Mouse (Mus musculus) liver, embryonic 11.5 days (tissue): ENCODE measurements at regions not wholly inside any gene's neighbourhood (a gene's known extent, or its start where the extent isn't known, plus 50 kb on each side); places are given as distances from the start of the nearest gene placed in this dataset.

Experiments
- ATAC-seq: fragments of 200-750 bp; cut with Nextera tagmentation; replicated peaks from 2 replicates; pipeline ENCODE4 v1.8.0; 2017; ENCODE audit warnings: moderate number of reproducible peaks, mild to moderate bottlenecking, moderate TSS enrichment, moderate library complexity; ENCODE audit not compliant: low FRiP score
- DNase-seq: peaks from one replicate; pipeline ENCODE4 v3.0.0-alpha.2; 2017; ENCODE audit warnings: low spot score
- H3K27ac ChIP-seq: fragments of 300-500 bp; sonication (generic); 2 replicates; pipeline ENCODE4 v1.5.1; 2014; ENCODE audit warnings: mild to moderate bottlenecking, low read depth, low read length, control low read depth
- H3K27me3 ChIP-seq: fragments of 300-500 bp; sonication (generic); replicated peaks from 2 replicates; pipeline ENCODE4 v1.6.1; 2014; ENCODE audit warnings: low read length, mixed read lengths; ENCODE audit not compliant: control insufficient read depth, insufficient read depth
- H3K36me3 ChIP-seq: fragments of 300-500 bp; sonication (generic); 2 replicates; pipeline ENCODE4 v1.6.1; 2014; ENCODE audit warnings: mild to moderate bottlenecking, low read length, moderate library complexity, mixed read lengths; ENCODE audit not compliant: control insufficient read depth, insufficient read depth
- H3K4me1 ChIP-seq: fragments of 300-500 bp; sonication (generic); replicated peaks from 2 replicates; pipeline ENCODE4 v1.6.1; 2014; ENCODE audit warnings: low read length, mixed read lengths; ENCODE audit not compliant: control insufficient read depth, insufficient read depth
- H3K4me2 ChIP-seq: fragments of 300-500 bp; sonication (generic); 2 replicates; pipeline ENCODE4 v1.6.1; 2014; ENCODE audit warnings: mild to moderate bottlenecking, control low read depth, moderate library complexity
- H3K4me3 ChIP-seq: fragments of 300-500 bp; sonication (generic); 2 replicates; pipeline ENCODE4 v1.5.1; 2014; ENCODE audit warnings: low read depth, low read length, control low read depth
- H3K9ac ChIP-seq: fragments of 300-500 bp; sonication (generic); 2 replicates; pipeline ENCODE4 v1.6.1; 2014; ENCODE audit warnings: low read depth, low read length, control low read depth
- H3K9me3 ChIP-seq: fragments of 300-500 bp; sonication (generic); 2 replicates; pipeline ENCODE4 v1.6.1; 2016; ENCODE audit warnings: low read length, inconsistent platforms, mixed read lengths; ENCODE audit not compliant: control insufficient read depth
- WGBS: fragments of 180-500 bp; shearing (Covaris S2); extraction: QIAGEN DNeasy Blood & Tissue Kit; methylation state at CpG from one replicate; pipeline ENCODE4 v1.1.7; 2014; 5-methylcytosine and 5-hydroxymethylcytosine counted together

GRCm38 (mm10) chr4:12785840-12786239 is 614.0 kb upstream of the Fam92a start:
- H3K9me3 ChIP-seq: no peaks in the 10 kb centered on the region
- no peak overlapping the region for H3K9ac ChIP-seq
- H3K4me1 ChIP-seq: no peaks in the 10 kb centered on the region
- ATAC-seq: no peak
- H3K27me3 ChIP-seq: no peaks in the 10 kb centered on the region
- DNase-seq: no peak
- no peak overlapping the region for H3K4me3 ChIP-seq
- H3K4me2 ChIP-seq: no peak overlapping the region
- H3K36me3 ChIP-seq: no peaks in the 10 kb centered on the region
- H3K27ac ChIP-seq: no peak overlapping the region
- WGBS: 46% methylated on average over 4 of the region's 4 CpGs

- Histone ChIP-seq H3K9ac (no peak overlapping the region), H3K4me3 (no peak overlapping the region), H3K9me3 (no peaks in the 10 kb centered on the region), H3K27me3 (no peaks in the 10 kb centered on the region), H3K27ac (no peak overlapping the region), H3K36me3 (no peaks in the 10 kb centered on the region), H3K4me2 (no peak overlapping the region), H3K4me1 (no peaks in the 10 kb centered on the region)
- WGBS: 86% methylated on average over 3 of the region's 3 CpGs
- no peak for DNase-seq
- ATAC-seq: no peak
Observed at GRCm38 (mm10) chr4:12784479-12784878, 612.7 kb upstream of the Fam92a start.

- H3K36me3 ChIP-seq: no peaks in the 10 kb centered on the region
- H3K9ac ChIP-seq: no peak overlapping the region
- H3K4me1 ChIP-seq: no peaks in the 10 kb centered on the region
- H3K4me2 ChIP-seq: no peak overlapping the region
- H3K27me3 ChIP-seq: no peaks in the 10 kb centered on the region
- ATAC-seq (no peak), DNase-seq (no peak)
- no peak overlapping the region for H3K27ac ChIP-seq
- no peak overlapping the region for H3K4me3 ChIP-seq
- H3K9me3 ChIP-seq: no peaks in the 10 kb centered on the region
- WGBS: 83% methylated on average over 11 of the region's 11 CpGs
Observed at GRCm38 (mm10) chr4:12784068-12784467, 612.3 kb upstream of the Fam92a start.

- WGBS: 51% methylated on average over 10 of the region's 10 CpGs
- Histone ChIP-seq H3K27me3 (no peaks in the 10 kb centered on the region), H3K9ac (no peak overlapping the region), H3K4me3 (no peak overlapping the region), H3K27ac (no peak overlapping the region), H3K36me3 (no peaks in the 10 kb centered on the region), H3K4me2 (no peak overlapping the region), H3K9me3 (no peaks in the 10 kb centered on the region), H3K4me1 (no peaks in the 10 kb centered on the region)
- no peak for DNase-seq
- ATAC-seq: no peak
Observed at GRCm38 (mm10) chr4:12781969-12782904, 610.4 kb upstream of the Fam92a start.

GRCm38 (mm10) chr4:12780254-12780653 is 608.4 kb upstream of the Fam92a start:
- H3K36me3 ChIP-seq: no peaks in the 10 kb centered on the region
- no peaks in the 10 kb centered on the region for H3K4me1 ChIP-seq
- ATAC-seq (no peak), DNase-seq (no peak)
- WGBS: 79% methylated on average over 2 of the region's 2 CpGs
- no peak overlapping the region for H3K4me2 ChIP-seq
- H3K9ac ChIP-seq: no peak overlapping the region
- H3K4me3 ChIP-seq: no peak overlapping the region
- no peaks in the 10 kb centered on the region for H3K27me3 ChIP-seq
- H3K9me3 ChIP-seq: no peaks in the 10 kb centered on the region
- no peak overlapping the region for H3K27ac ChIP-seq

- Histone ChIP-seq H3K27me3 (no peaks in the 10 kb centered on the region), H3K9ac (no peak overlapping the region), H3K4me1 (no peaks in the 10 kb centered on the region), H3K36me3 (no peaks in the 10 kb centered on the region), H3K9me3 (no peaks in the 10 kb centered on the region), H3K4me3 (no peak overlapping the region), H3K27ac (no peak overlapping the region), H3K4me2 (no peak overlapping the region)
- ATAC-seq (no peak), DNase-seq (no peak)
- WGBS: 63% methylated on average over 1 of the region's 1 CpGs
Observed at GRCm38 (mm10) chr4:12779211-12779610, 607.4 kb upstream of the Fam92a start.

GRCm38 (mm10) chr4:12778163-12778562 is 606.3 kb upstream of the Fam92a start:
- no peaks in the 10 kb centered on the region for H3K9me3 ChIP-seq
- H3K9ac ChIP-seq: no peak overlapping the region
- WGBS: 48% methylated on average over 2 of the region's 2 CpGs
- H3K27me3 ChIP-seq: no peaks in the 10 kb centered on the region
- H3K36me3 ChIP-seq: no peaks in the 10 kb centered on the region
- no peak for DNase-seq
- no peak overlapping the region for H3K4me3 ChIP-seq
- no peak overlapping the region for H3K4me2 ChIP-seq
- H3K4me1 ChIP-seq: no peaks in the 10 kb centered on the region
- no peak overlapping the region for H3K27ac ChIP-seq
- no peak for ATAC-seq

GRCm38 (mm10) chr4:12776217-12776578 is 604.4 kb upstream of the Fam92a start:
- H3K36me3 ChIP-seq: no peaks in the 10 kb centered on the region
- H3K27me3 ChIP-seq: no peaks in the 10 kb centered on the region
- WGBS: 68% methylated on average over 2 of the region's 2 CpGs
- no peak for ATAC-seq
- no peak overlapping the region for H3K9ac ChIP-seq
- no peak overlapping the region for H3K27ac ChIP-seq
- no peak overlapping the region for H3K4me2 ChIP-seq
- H3K4me1 ChIP-seq: no peaks in the 10 kb centered on the region
- no peak for DNase-seq
- no peak overlapping the region for H3K4me3 ChIP-seq
- H3K9me3 ChIP-seq: no peaks in the 10 kb centered on the region

- Histone ChIP-seq H3K36me3 (no peaks in the 10 kb centered on the region), H3K9ac (no peak overlapping the region), H3K4me3 (no peak overlapping the region), H3K4me1 (no peaks in the 10 kb centered on the region), H3K27me3 (no peaks in the 10 kb centered on the region), H3K9me3 (no peaks in the 10 kb centered on the region), H3K27ac (no peak overlapping the region), H3K4me2 (no peak overlapping the region)
- DNase-seq: no peak
- 72% methylated on average over 3 of the region's 3 CpGs for WGBS
- no peak for ATAC-seq
Observed at GRCm38 (mm10) chr4:12775524-12776216, 603.9 kb upstream of the Fam92a start.
